Mouse (Mus musculus): Measurements from ENCODE around the gene Gnb1l. TPM values are rescaled to one million over a fixed set of nuclear protein-coding genes. Genes with fewer than 3 reads are reported as not detected.

Gene Gnb1l
- polyA plus RNA-seq, 2 experiments, result 6.0 to 7.7 TPM

DNA sequence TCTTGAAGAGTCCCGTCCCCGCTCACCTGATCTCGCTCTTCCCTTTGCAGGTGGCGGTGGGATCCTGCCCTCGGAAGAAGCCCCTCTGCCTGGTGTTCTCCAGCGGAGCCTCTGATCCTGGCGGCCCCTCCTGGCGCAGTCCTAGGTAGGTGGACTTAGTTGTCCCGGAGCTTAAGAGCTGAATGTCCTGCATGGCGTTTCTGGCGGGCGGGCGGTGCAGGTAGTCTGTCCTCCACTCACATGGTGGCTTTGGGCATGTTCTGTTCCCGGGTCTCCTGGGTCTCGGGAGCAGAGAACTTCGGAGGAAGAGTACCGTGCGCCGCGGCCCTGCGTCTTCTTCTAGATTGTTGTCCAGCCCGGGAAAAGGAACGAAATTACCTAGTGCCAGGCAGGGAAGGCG, 483 bp downstream of the Gnb1l start:
- peak overlapping the region; percentile 68 to 78 for H3K4me3 ChIP-seq (ENCODE audit: insufficient read depth in 1 of 2, low read depth in 2 of 2, low read length in 2 of 2)
- no peaks in the 10 kb centered on the region for H3K27me3 ChIP-seq (ENCODE audit: control insufficient read depth, insufficient read depth, low read length)
- peaks cover 9 to 14% of the 10 kb centered on the region in 2 experiments for H3K4me1 ChIP-seq (replicated peaks; ENCODE audit: control insufficient read depth in 2 of 2, insufficient read depth in 2 of 2, low read length in 1 of 2)
- H3K27ac ChIP-seq, result no peak overlapping the region
- peak overlapping the region; percentile 93 for H3K4me2 ChIP-seq (ENCODE audit: low read depth)
- DNase-seq (ENCODE audit: low read depth in 3 of 3, low spot score in 3 of 3) (peak in 2 of 3 experiments; percentile 12 to 13), ATAC-seq (ENCODE audit: insufficient read depth) (peak; percentile 49)
- no peaks in the 10 kb centered on the region for H3K9me3 ChIP-seq (ENCODE audit: control insufficient read depth, low read length)
- TF ChIP-seq CTCF (IDR thresholded peaks at IDR 0.05; ENCODE audit: low read depth) (no peak), EP300 (IDR thresholded peaks at IDR 0.05; ENCODE audit: low read depth) (no peak)
- under 1% methylated on average over 24 of the region's 24 CpGs for WGBS (ENCODE audit: insufficient replicate concordance)
- H3K36me3 ChIP-seq (replicated peaks; ENCODE audit: control insufficient read depth, insufficient read depth, low read depth), result peaks cover 4% of the 10 kb centered on the region
- H3K9ac ChIP-seq (replicated peaks), result peak overlapping the region; percentile 86

DNA sequence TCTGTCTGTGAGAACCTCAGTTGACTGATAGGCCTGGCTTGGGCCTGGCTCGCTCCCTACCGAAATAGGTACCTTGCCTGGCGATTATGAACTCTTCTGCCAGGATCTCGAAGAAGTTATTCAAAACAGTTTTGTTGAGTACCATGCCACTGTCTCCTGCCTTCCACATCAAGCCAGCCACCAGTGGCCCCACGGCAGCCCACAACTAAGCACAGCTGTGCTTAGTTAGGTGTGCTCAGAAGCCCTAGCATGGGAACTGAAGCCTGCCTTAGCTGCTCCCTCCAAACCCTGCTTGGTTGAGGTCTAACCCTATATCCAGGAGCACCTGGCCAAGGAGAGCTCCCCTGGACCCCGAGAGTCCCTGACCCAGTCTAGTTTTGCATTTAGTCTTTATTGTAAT, 3.0 kb downstream of the Gnb1l start:
- H3K27me3 ChIP-seq (ENCODE audit: control insufficient read depth, insufficient read depth, low read length), result no peaks in the 10 kb centered on the region
- no peak overlapping the region for H3K4me3 ChIP-seq (ENCODE audit: insufficient read depth in 1 of 2, low read depth in 2 of 2, low read length in 2 of 2)
- TF ChIP-seq CTCF (IDR thresholded peaks at IDR 0.05; ENCODE audit: low read depth), result no peak
- TF ChIP-seq EP300 (IDR thresholded peaks at IDR 0.05; ENCODE audit: low read depth), result no peak
- H3K4me2 ChIP-seq (ENCODE audit: low read depth), result no peak overlapping the region
- ATAC-seq (ENCODE audit: insufficient read depth) (no peak), DNase-seq (ENCODE audit: low read depth in 3 of 3, low spot score in 3 of 3) (no peak)
- H3K4me1 ChIP-seq (replicated peaks; ENCODE audit: control insufficient read depth in 2 of 2, insufficient read depth in 2 of 2, low read length in 1 of 2), result peaks cover 9 to 14% of the 10 kb centered on the region in 2 experiments
- H3K36me3 ChIP-seq (replicated peaks; ENCODE audit: control insufficient read depth, insufficient read depth, low read depth), result peaks cover 4% of the 10 kb centered on the region
- no peak overlapping the region for H3K9ac ChIP-seq (replicated peaks)
- no peak overlapping the region for H3K27ac ChIP-seq
- 75% methylated on average over 6 of the region's 6 CpGs for WGBS (ENCODE audit: insufficient replicate concordance)
- no peaks in the 10 kb centered on the region for H3K9me3 ChIP-seq (ENCODE audit: control insufficient read depth, low read length)

DNA sequence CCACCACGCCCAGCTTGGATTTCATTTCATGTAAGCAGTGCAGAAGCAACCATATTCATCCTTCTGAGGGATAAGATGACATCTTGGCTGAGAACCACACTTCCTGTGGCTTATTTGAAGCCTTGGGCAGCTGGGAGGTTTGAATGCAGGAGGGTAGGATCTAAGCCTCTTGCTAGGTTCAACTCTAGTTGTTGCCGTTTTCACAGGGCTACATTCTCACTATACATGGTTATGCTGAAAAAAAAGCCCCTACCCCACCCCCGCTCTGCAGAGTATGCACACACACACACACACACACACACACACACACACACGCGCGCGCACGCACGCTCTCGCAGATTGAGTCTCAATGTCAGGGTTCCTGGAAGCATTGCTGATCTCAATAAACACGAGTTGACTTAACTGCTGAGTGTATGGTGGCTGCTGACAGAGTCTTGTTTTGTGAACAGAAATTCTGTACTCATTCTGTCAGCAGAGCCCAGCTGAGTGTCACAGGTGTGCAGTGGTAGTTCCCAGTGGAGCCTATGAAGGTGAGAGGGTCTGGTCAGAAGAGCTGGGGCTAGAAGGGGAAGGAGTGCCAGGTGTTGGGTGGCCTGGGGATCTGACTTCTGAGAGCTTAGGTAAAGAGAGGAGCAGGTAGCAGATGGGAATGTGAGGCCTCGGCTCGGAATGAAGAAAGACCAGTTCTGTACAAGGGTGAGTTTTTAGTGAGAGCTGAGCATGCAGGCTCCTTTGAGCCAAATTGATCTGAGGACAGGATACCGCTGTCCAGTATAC, 5.2 kb downstream of the Gnb1l start:
- Histone ChIP-seq H3K9ac (replicated peaks) (no peak overlapping the region), H3K27ac (no peak overlapping the region), H3K27me3 (ENCODE audit: control insufficient read depth, insufficient read depth, low read length) (no peaks in the 10 kb centered on the region), H3K4me1 (replicated peaks; ENCODE audit: control insufficient read depth in 2 of 2, insufficient read depth in 2 of 2, low read length in 1 of 2) (peaks cover 4 to 10% of the 10 kb centered on the region in 2 experiments; a peak in 3 of 4 replicates), H3K9me3 (ENCODE audit: control insufficient read depth, low read length) (no peaks in the 10 kb centered on the region), H3K4me2 (ENCODE audit: low read depth) (no peak overlapping the region), H3K4me3 (ENCODE audit: insufficient read depth in 1 of 2, low read depth in 2 of 2, low read length in 2 of 2) (no peak overlapping the region), H3K36me3 (replicated peaks; ENCODE audit: control insufficient read depth, insufficient read depth, low read depth) (peaks cover 4% of the 10 kb centered on the region)
- ATAC-seq (ENCODE audit: insufficient read depth) (no peak), DNase-seq (ENCODE audit: low read depth in 3 of 3, low spot score in 3 of 3) (no peak)
- no peak for TF ChIP-seq CTCF (IDR thresholded peaks at IDR 0.05; ENCODE audit: low read depth)
- no peak for TF ChIP-seq EP300 (IDR thresholded peaks at IDR 0.05; ENCODE audit: low read depth)
- 79% methylated on average over 14 of the region's 14 CpGs for WGBS (ENCODE audit: insufficient replicate concordance)

DNA sequence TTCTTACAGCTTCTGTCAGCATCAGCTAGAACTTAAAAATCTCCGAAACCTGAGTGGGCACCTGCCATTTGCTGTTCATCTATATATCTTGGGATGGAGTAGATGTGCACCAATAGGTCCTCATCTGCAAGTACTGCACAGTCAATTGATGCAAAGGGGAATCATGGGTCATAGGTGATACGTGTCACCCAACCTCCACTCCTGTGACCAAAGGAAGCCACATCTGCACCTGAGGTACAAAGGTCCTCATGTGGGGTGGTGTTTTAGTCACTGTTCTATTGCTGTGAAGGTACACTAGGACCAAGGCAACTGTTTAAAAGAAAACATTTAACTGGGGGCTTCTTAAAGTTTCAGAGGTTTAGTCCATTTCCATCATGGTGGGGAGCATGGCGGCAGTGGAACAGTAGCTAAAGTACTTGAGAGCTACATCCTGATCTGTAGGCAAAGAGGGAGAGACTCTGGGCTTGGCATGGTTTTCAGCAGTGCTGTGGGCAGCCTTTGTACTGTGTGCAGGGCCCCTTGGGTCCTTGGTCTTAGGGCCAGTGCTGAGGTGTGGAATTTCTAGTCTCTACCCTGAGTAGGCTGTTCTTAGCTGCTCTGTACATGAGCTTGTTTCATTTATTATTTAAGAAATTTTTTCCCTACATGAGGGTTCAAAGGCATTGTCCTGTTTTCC, 8.1 kb downstream of the Gnb1l start:
- Histone ChIP-seq H3K9ac (replicated peaks) (no peak overlapping the region), H3K4me3 (ENCODE audit: insufficient read depth in 1 of 2, low read depth in 2 of 2, low read length in 2 of 2) (no peak overlapping the region), H3K4me1 (replicated peaks; ENCODE audit: control insufficient read depth in 2 of 2, insufficient read depth in 2 of 2, low read length in 1 of 2) (no peaks in the 10 kb centered on the region), H3K27me3 (ENCODE audit: control insufficient read depth, insufficient read depth, low read length) (no peaks in the 10 kb centered on the region), H3K4me2 (ENCODE audit: low read depth) (no peak overlapping the region), H3K36me3 (replicated peaks; ENCODE audit: control insufficient read depth, insufficient read depth, low read depth) (no peaks in the 10 kb centered on the region), H3K27ac (no peak overlapping the region), H3K9me3 (ENCODE audit: control insufficient read depth, low read length) (no peaks in the 10 kb centered on the region)
- DNase-seq (ENCODE audit: low read depth in 3 of 3, low spot score in 3 of 3), result no peak
- WGBS (ENCODE audit: insufficient replicate concordance), result 76% methylated on average over 3 of the region's 3 CpGs
- no peak for ATAC-seq (ENCODE audit: insufficient read depth)
- TF ChIP-seq EP300 (IDR thresholded peaks at IDR 0.05; ENCODE audit: low read depth), result no peak
- no peak for TF ChIP-seq CTCF (IDR thresholded peaks at IDR 0.05; ENCODE audit: low read depth)

DNA sequence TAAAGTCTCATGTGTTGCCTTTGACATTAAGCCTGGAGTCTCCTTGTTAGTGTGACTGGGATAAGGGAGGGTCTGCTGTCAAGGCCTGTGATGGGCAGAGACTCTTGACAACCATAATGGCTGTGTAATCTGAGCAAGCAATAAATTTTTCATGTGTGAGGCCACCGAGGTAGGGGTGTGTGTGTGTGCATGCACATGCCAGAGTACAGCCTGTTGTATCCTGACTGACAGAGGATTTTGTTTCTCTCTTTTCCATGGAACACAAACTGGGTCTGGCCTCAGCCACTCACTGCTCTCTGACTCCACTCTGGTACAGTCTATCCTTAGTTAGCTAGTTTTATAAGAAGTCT, 8.7 kb downstream of the Gnb1l start:
- DNase-seq (ENCODE audit: low read depth in 3 of 3, low spot score in 3 of 3) (no peak), ATAC-seq (ENCODE audit: insufficient read depth) (no peak)
- no peaks in the 10 kb centered on the region for H3K9me3 ChIP-seq (ENCODE audit: control insufficient read depth, low read length)
- TF ChIP-seq CTCF (IDR thresholded peaks at IDR 0.05; ENCODE audit: low read depth) (no peak), EP300 (IDR thresholded peaks at IDR 0.05; ENCODE audit: low read depth) (no peak)
- H3K4me2 ChIP-seq (ENCODE audit: low read depth), result no peak overlapping the region
- no peaks in the 10 kb centered on the region for H3K4me1 ChIP-seq (replicated peaks; ENCODE audit: control insufficient read depth in 2 of 2, insufficient read depth in 2 of 2, low read length in 1 of 2)
- no peak overlapping the region for H3K9ac ChIP-seq (replicated peaks)
- H3K4me3 ChIP-seq (ENCODE audit: insufficient read depth in 1 of 2, low read depth in 2 of 2, low read length in 2 of 2), result no peak overlapping the region
- no peak overlapping the region for H3K27ac ChIP-seq
- H3K27me3 ChIP-seq (ENCODE audit: control insufficient read depth, insufficient read depth, low read length), result no peaks in the 10 kb centered on the region
- WGBS (ENCODE audit: insufficient replicate concordance), result 57% methylated on average over 1 of the region's 1 CpGs
- no peaks in the 10 kb centered on the region for H3K36me3 ChIP-seq (replicated peaks; ENCODE audit: control insufficient read depth, insufficient read depth, low read depth)

Data from liver, embryonic 14.5 days (tissue).